Mouse (Mus musculus) intestine, postnatal 0 days (tissue): ENCODE results near the gene Nfyc. TPM values are rescaled to one million over a fixed set of nuclear protein-coding genes. Genes with fewer than 3 reads are reported as not detected.

ENCODE experiments used
- ATAC-seq: fragments of 200-750 bp; cut with Nextera tagmentation; 2 replicates; pipeline ENCODE4 v1.8.0; 2017; ENCODE audit warnings: mild to moderate bottlenecking, moderate TSS enrichment, moderate library complexity
- H3K27ac ChIP-seq: fragments of 300-500 bp; sonication (generic); 2 replicates; pipeline ENCODE4 v1.5.1; 2014; ENCODE audit warnings: mild to moderate bottlenecking, low read depth, low read length, moderate library complexity
- H3K27me3 ChIP-seq: fragments of 300-500 bp; sonication (generic); replicated peaks from 2 replicates; pipeline ENCODE4 v1.6.1; 2014; ENCODE audit warnings: low read length, mixed read lengths; ENCODE audit not compliant: control insufficient read depth, insufficient read depth
- H3K36me3 ChIP-seq: fragments of 300-500 bp; sonication (generic); 2 replicates; pipeline ENCODE4 v1.6.1; 2014; ENCODE audit warnings: mild to moderate bottlenecking, moderate library complexity; ENCODE audit not compliant: control insufficient read depth, insufficient read depth
- H3K4me1 ChIP-seq: fragments of 300-500 bp; sonication (generic); replicated peaks from 2 replicates; pipeline ENCODE4 v1.6.1; 2014; ENCODE audit warnings: antibody characterized with exemption, low read length, mixed read lengths; ENCODE audit not compliant: control insufficient read depth, insufficient read depth
- H3K4me2 ChIP-seq: fragments of 300-500 bp; sonication (generic); replicated peaks from 2 replicates; pipeline ENCODE4 v1.6.1; 2014; ENCODE audit warnings: low read depth, mild to moderate bottlenecking, moderate library complexity
- H3K4me3 ChIP-seq: fragments of 300-500 bp; sonication (generic); 2 replicates; pipeline ENCODE4 v1.5.1; 2014; ENCODE audit warnings: low read depth, low read length
- H3K9ac ChIP-seq: fragments of 300-500 bp; sonication (generic); 2 replicates; pipeline ENCODE4 v1.6.1; 2014; ENCODE audit warnings: mild to moderate bottlenecking, low read depth, low read length
- H3K9me3 ChIP-seq: fragments of 300-500 bp; sonication (generic); 2 replicates; pipeline ENCODE4 v1.6.1; 2016; ENCODE audit warnings: mixed run types; ENCODE audit not compliant: control insufficient read depth
- CTCF ChIP-seq: sonication (generic); IDR thresholded peaks from 2 replicates; pipeline ENCODE4 v1.5.1; 2016; ENCODE audit warnings: low read depth, mild to moderate bottlenecking, control low read depth, antibody characterized with exemption, moderate library complexity
- WGBS: fragments of 180-500 bp; shearing (Covaris S2); extraction: QIAGEN DNeasy Blood & Tissue Kit; methylation state at CpG from one replicate; pipeline ENCODE4 v1.1.7; 2014; 5-methylcytosine and 5-hydroxymethylcytosine counted together
- polyA plus RNA-seq: library from polyadenylated mRNA; unstranded; fragments of >200 nt; fragmentation: Nextera tagmentation; extraction: Ambion mirVana; gene quantifications from 2 replicates; pipeline ENCODE4 v1.2.1, GENCODE M21; 2015

The Nfyc gene
- polyA plus RNA-seq, 1 experiment from 2014 or later, result 49.8 TPM

- H3K27ac ChIP-seq, result no peak overlapping the region
- ATAC-seq, result no peak
- no peaks in the 10 kb centered on the region for H3K9me3 ChIP-seq
- no peak overlapping the region for H3K4me2 ChIP-seq
- WGBS, result 69% methylated on average over 6 of the region's 6 CpGs
- no peak overlapping the region for H3K9ac ChIP-seq
- H3K27me3 ChIP-seq, result peaks cover 24% of the 10 kb centered on the region
- H3K4me3 ChIP-seq, result no peak overlapping the region
- TF ChIP-seq CTCF, result no peak
- H3K36me3 ChIP-seq, result no peaks in the 10 kb centered on the region
- H3K4me1 ChIP-seq, result no peaks in the 10 kb centered on the region
Observed at GRCm38 (mm10) chr4:120741303-120741702, 90.1 kb downstream of the Nfyc start.

GRCm38 (mm10) chr4:120734012-120734622, 97.3 kb downstream of the Nfyc start:
- H3K27ac ChIP-seq, result no peak overlapping the region
- no peak for ATAC-seq
- WGBS, result 53% methylated on average over 5 of the region's 5 CpGs

GRCm38 (mm10) chr4:120732737-120733136, 98.6 kb downstream of the Nfyc start:
- Histone ChIP-seq H3K36me3 (no peaks in the 10 kb centered on the region), H3K9ac (no peak overlapping the region), H3K4me2 (no peak overlapping the region), H3K4me3 (no peak overlapping the region), H3K4me1 (peaks cover 4% of the 10 kb centered on the region; the same call in 1 of the 2 replicates), H3K9me3 (no peaks in the 10 kb centered on the region), H3K27me3 (0 out of 2 replicates have a peak, but pooled peaks cover 5% of the 10 kb centered on the region), H3K27ac (no peak overlapping the region)
- ATAC-seq, result no peak
- TF ChIP-seq CTCF, result no peak
- 69% methylated on average over 6 of the region's 6 CpGs for WGBS

More at GRCm38 (mm10) chr4:120734012-120734622, 97.3 kb downstream of the Nfyc start:
- Histone ChIP-seq H3K4me3 (no peak overlapping the region), H3K9ac (no peak overlapping the region), H3K4me2 (no peak overlapping the region), H3K9me3 (no peaks in the 10 kb centered on the region), H3K36me3 (no peaks in the 10 kb centered on the region), H3K27me3 (peaks cover 10% of the 10 kb centered on the region), H3K4me1 (peaks cover 4% of the 10 kb centered on the region; the same call in 1 of the 2 replicates)
- TF ChIP-seq CTCF, result no peak

GRCm38 (mm10) chr4:120731030-120731644, 100.2 kb downstream of the Nfyc start:
- Histone ChIP-seq H3K36me3 (no peaks in the 10 kb centered on the region), H3K9me3 (no peaks in the 10 kb centered on the region), H3K27ac (no peak overlapping the region), H3K9ac (peak overlapping the region; percentile 17; the same call in 1 of the 2 replicates), H3K4me3 (peak overlapping the region; percentile 53), H3K4me1 (peaks cover 4% of the 10 kb centered on the region; the same call in 1 of the 2 replicates), H3K27me3 (0 out of 2 replicates have a peak, but pooled peaks cover 5% of the 10 kb centered on the region), H3K4me2 (peak overlapping the region; percentile 92)
- peak; percentile 65 for ATAC-seq
- 1% methylated on average over 40 of the region's 40 CpGs for WGBS
- no peak for TF ChIP-seq CTCF

- no peak for TF ChIP-seq CTCF
- H3K4me2 ChIP-seq, result peak overlapping the region; percentile 92
- no peak for ATAC-seq
- H3K4me1 ChIP-seq, result peaks cover 4% of the 10 kb centered on the region; the same call in 1 of the 2 replicates
- H3K36me3 ChIP-seq, result no peaks in the 10 kb centered on the region
- H3K27me3 ChIP-seq, result 0 out of 2 replicates have a peak, but pooled peaks cover 5% of the 10 kb centered on the region
- peak overlapping the region; percentile 53 for H3K4me3 ChIP-seq
- H3K9me3 ChIP-seq, result no peaks in the 10 kb centered on the region
- WGBS, result 28% methylated on average over 6 of the region's 6 CpGs
- H3K27ac ChIP-seq, result no peak overlapping the region
- no peak overlapping the region for H3K9ac ChIP-seq
Observed at GRCm38 (mm10) chr4:120730574-120730973, 100.8 kb downstream of the Nfyc start.

- no peak overlapping the region for H3K27ac ChIP-seq
- no peak for ATAC-seq
- no peaks in the 10 kb centered on the region for H3K36me3 ChIP-seq
- no peak overlapping the region for H3K4me2 ChIP-seq
- WGBS, result 60% methylated on average over 6 of the region's 6 CpGs
- no peaks in the 10 kb centered on the region for H3K9me3 ChIP-seq
- 0 out of 2 replicates have a peak, but pooled peaks cover 5% of the 10 kb centered on the region for H3K27me3 ChIP-seq
- no peak overlapping the region for H3K4me3 ChIP-seq
- no peak for TF ChIP-seq CTCF
- H3K4me1 ChIP-seq, result peaks cover 4% of the 10 kb centered on the region; the same call in 1 of the 2 replicates
- H3K9ac ChIP-seq, result no peak overlapping the region
Observed at GRCm38 (mm10) chr4:120730146-120730545, 101.2 kb downstream of the Nfyc start.
